Comparison of ENCODE assay signal across 13 mouse cellular contexts in the genomic region with DNA sequence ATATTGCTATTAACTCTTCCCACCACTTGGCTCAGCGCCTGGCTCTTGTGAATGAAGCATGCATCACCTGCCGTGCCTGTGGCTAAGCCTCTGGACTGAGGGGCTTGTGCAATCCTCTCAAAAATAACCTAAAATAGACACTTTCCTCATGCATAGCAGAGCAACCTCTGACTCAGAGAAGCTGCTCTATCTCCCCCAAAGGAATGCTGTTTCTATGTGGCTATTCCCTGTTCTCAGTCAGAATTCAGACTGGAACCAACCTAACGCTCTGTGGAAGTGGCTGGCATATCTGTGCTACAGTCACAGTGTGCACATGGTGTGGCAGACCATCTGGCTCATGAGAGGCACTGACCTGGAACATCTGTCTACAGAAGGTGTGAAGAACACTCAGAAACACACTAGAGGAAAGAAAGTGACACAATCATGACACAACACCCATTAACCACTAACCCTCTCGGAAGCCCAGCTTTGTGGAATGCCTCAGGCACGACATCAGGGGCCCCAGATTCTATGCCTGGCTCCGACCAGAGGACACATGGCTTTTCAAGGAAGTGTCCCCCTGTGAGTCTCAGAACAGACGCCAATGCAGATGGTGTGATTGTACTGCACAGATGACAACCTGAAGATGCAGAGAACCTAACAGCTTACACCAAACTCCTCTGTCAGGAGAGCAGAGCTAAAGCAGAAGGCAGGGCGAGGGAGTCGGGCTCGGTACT.
DNase-seq lines count a peak whose midpoint lies in the region; ATAC-seq and TF ChIP-seq lines count a peak whose summit lies in the region.
"Had no signal": no experiment of that assay in that cellular context is flagged by ENCODE, and none has a peak within 500 bp of the region (broad histone marks: within the 10 kb centered on the region; RNA-seq: fewer than 3 reads in every experiment).

No protein-coding gene starts in this region.

- no peaks in the 10 kb centered on the region for H3K36me3 ChIP-seq in hindbrain, embryonic 13.5 days
- H3K36me3 ChIP-seq in hindbrain, embryonic 11.5 days (ENCODE audit: control insufficient read depth, insufficient read depth, low read length): no peaks in the 10 kb centered on the region
- H3K36me3 ChIP-seq in kidney, adult 2 months (ENCODE audit: control insufficient read depth, insufficient read depth, low read length): no peaks in the 10 kb centered on the region
- H3K36me3 ChIP-seq: midbrain, embryonic 12.5 days had no signal

- H3K4me1 ChIP-seq in hindbrain, embryonic 13.5 days (replicated peaks): peaks cover 13% of the 10 kb centered on the region
- H3K4me1 ChIP-seq in hindbrain, embryonic 11.5 days (replicated peaks; ENCODE audit: control insufficient read depth, insufficient read depth, low read length): no peaks in the 10 kb centered on the region
- no peaks in the 10 kb centered on the region for H3K4me1 ChIP-seq in kidney, adult 2 months (ENCODE audit: control insufficient read depth, insufficient read depth, low read length)
- H3K4me1 ChIP-seq: midbrain, embryonic 12.5 days had no signal

- DNase-seq in hindbrain, embryonic 11.5 days (ENCODE audit: low spot score): no peak
- peak; percentile 73 for DNase-seq in Muller cell, postnatal 12 days (ENCODE audit: inconsistent ontology term)
- peak; percentile 68 for DNase-seq in brain, embryonic 14.5 days (ENCODE audit: low read depth)
- peak; percentile 23 for DNase-seq in lung, postnatal 36 days
- no peak for DNase-seq in kidney, adult 2 months
- no peak for DNase-seq in gastrocnemius, postnatal 14 days
- DNase-seq: heart, adult 2 months; heart, postnatal 36 days; thymus, postnatal 14 days had no signal

- intact Hi-C loops in gastrocnemius, postnatal 14 days (cut with DNase I; ENCODE audit: low total_unique reads): no loop called here

- no peak for TF ChIP-seq CTCF in brain, embryonic 14.5 days (IDR thresholded peaks at IDR 0.05; ENCODE audit: borderline replicate concordance, extremely low read depth, insufficient read depth, insufficient read length)
- TF ChIP-seq CTCF in kidney, adult 2 months (conservative IDR thresholded peaks at IDR 0.05; ENCODE audit: insufficient read depth, insufficient read length, low read depth, low read length): no peak

- peak; percentile 68 for ATAC-seq in hindbrain, embryonic 13.5 days (ENCODE audit: low FRiP score)
- no peak for ATAC-seq in hindbrain, embryonic 11.5 days (ENCODE audit: low FRiP score)

- H3K4me3 ChIP-seq in hindbrain, embryonic 13.5 days: no peak overlapping the region
- H3K4me3 ChIP-seq in hindbrain, embryonic 11.5 days (ENCODE audit: low read depth, low read length): no peak overlapping the region
- no peak overlapping the region for H3K4me3 ChIP-seq in kidney, adult 2 months (ENCODE audit: insufficient read depth, low read depth, low read length)
- H3K4me3 ChIP-seq: heart, adult 2 months; midbrain, embryonic 12.5 days had no signal

- H3K9ac ChIP-seq in hindbrain, embryonic 13.5 days: no peak overlapping the region
- no peak overlapping the region for H3K9ac ChIP-seq in hindbrain, embryonic 11.5 days (ENCODE audit: low read depth, low read length)
- H3K9ac ChIP-seq: liver, embryonic 14.5 days; midbrain, embryonic 12.5 days had no signal

- no peak for TF ChIP-seq POLR2A in brain, embryonic 14.5 days (IDR thresholded peaks at IDR 0.05; ENCODE audit: borderline replicate concordance, extremely low read depth, insufficient read depth, insufficient read length, poor library complexity, severe bottlenecking)
- no peak for TF ChIP-seq POLR2A in kidney, adult 2 months (IDR thresholded peaks at IDR 0.05; ENCODE audit: low read depth, low read length)

- H3K27me3 ChIP-seq in hindbrain, embryonic 13.5 days: no peaks in the 10 kb centered on the region
- H3K27me3 ChIP-seq in hindbrain, embryonic 11.5 days (ENCODE audit: control insufficient read depth, insufficient read depth, low read length): no peaks in the 10 kb centered on the region
- no peaks in the 10 kb centered on the region for H3K27me3 ChIP-seq in kidney, adult 2 months (replicated peaks; ENCODE audit: control insufficient read depth, insufficient read depth, low read length)
- H3K27me3 ChIP-seq: midbrain, embryonic 12.5 days had no signal

- no peaks in the 10 kb centered on the region for H3K9me3 ChIP-seq in hindbrain, embryonic 13.5 days
- no peaks in the 10 kb centered on the region for H3K9me3 ChIP-seq in hindbrain, embryonic 11.5 days (ENCODE audit: control insufficient read depth, low read length)
- H3K9me3 ChIP-seq: midbrain, embryonic 12.5 days had no signal

- WGBS in hindbrain, embryonic 13.5 days: 66% methylated on average over 10 of the region's 10 CpGs
- 76% methylated on average over 10 of the region's 10 CpGs for WGBS in hindbrain, embryonic 11.5 days
- WGBS in kidney, adult 2 months: 58% methylated on average over 10 of the region's 10 CpGs

- peak overlapping the region; percentile 26; the same call in 1 of the 2 replicates for H3K27ac ChIP-seq in hindbrain, embryonic 13.5 days
- H3K27ac ChIP-seq in hindbrain, embryonic 11.5 days (ENCODE audit: low read depth, low read length): no peak overlapping the region
- H3K27ac ChIP-seq in kidney, adult 2 months (ENCODE audit: insufficient read depth, low read depth, low read length): no peak overlapping the region
- H3K27ac ChIP-seq: heart, adult 2 months; kidney, postnatal 0 days; liver, embryonic 14.5 days; midbrain, embryonic 12.5 days had no signal

- no peak overlapping the region for H3K4me2 ChIP-seq in hindbrain, embryonic 13.5 days
- no peak overlapping the region for H3K4me2 ChIP-seq in hindbrain, embryonic 11.5 days (replicated peaks; ENCODE audit: low read depth, low read length)
- H3K4me2 ChIP-seq: midbrain, embryonic 12.5 days had no signal

Comparison
In these comparisons a context has a peak if more than half of its experiments do, and no peak if none do; other contexts are left out.
1. DNase-seq: peak in Muller cell, postnatal 12 days (single experiment), brain, embryonic 14.5 days (single experiment) and lung, postnatal 36 days (single experiment); none in hindbrain, embryonic 11.5 days (single experiment), kidney, adult 2 months (single experiment) and gastrocnemius, postnatal 14 days (single experiment).